Mouse (Mus musculus): ENCODE measurements around the gene Mpz. TPM values are rescaled to one million over a fixed set of nuclear protein-coding genes. Genes with fewer than 3 reads are reported as not detected.

Mpz gene
- total RNA-seq, 1 experiment, result 0.36 TPM

DNA sequence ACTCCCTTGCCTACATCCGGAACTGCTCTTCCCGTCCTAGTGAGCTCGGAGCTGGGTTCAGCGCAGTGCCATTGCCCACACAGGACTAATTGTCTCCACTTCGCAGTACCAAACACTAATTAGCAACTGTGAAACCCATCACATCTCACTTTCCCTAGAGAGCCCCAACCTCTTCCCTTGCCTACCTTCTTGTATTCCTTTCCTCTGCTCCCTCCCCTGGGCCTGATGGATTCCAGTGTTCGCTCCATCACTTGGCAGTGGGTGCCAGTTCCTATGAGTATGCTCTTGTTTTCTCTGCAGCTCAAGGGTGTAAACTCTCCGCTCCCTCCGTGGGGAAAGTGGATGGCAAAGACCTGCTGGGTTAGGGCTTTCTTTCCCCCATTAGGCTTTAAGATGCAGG lies 35.1 kb downstream of the Mpz start:
- no peak overlapping the region for H3K4me3 ChIP-seq (ENCODE audit: insufficient read depth in 1 of 2, low read depth in 1 of 2, low read length in 2 of 2, poor library complexity in 1 of 2, severe bottlenecking in 1 of 2)
- in situ Hi-C loops (cut with MboI; ENCODE audit: low sequenced_read_pairs in 2 of 2, unreplicated experiment in 2 of 2), result no loop called here
- H3K27ac ChIP-seq (ENCODE audit: insufficient read depth, low read depth, low read length, poor library complexity, severe bottlenecking), result no peak overlapping the region
- TF ChIP-seq CHD2 (IDR thresholded peaks at IDR 0.05; ENCODE audit: low read depth, low read length), result no peak
- no peak for TF ChIP-seq HCFC1 (IDR thresholded peaks at IDR 0.05; ENCODE audit: borderline replicate concordance, insufficient read depth, low read length)
- TF ChIP-seq ZC3H11A (IDR thresholded peaks at IDR 0.05; ENCODE audit: borderline replicate concordance, low read depth, low read length), result no peak
- no peak for TF ChIP-seq ZNF384 (IDR thresholded peaks at IDR 0.05; ENCODE audit: low read depth, low read length)
- no peak for TF ChIP-seq MAFK (IDR thresholded peaks at IDR 0.05; ENCODE audit: insufficient read depth, low read depth, low read length)
- H3K9me3 ChIP-seq (ENCODE audit: control insufficient read depth, insufficient read depth, low read depth, low read length), result no peaks in the 10 kb centered on the region
- no peak overlapping the region for H3K9ac ChIP-seq (ENCODE audit: insufficient read depth, low read depth, low read length, poor library complexity, severe bottlenecking)
- no peaks in the 10 kb centered on the region for H3K36me3 ChIP-seq (ENCODE audit: control insufficient read depth, insufficient read depth, low read length, poor library complexity, severe bottlenecking)
- DNase-seq (ENCODE audit: low read depth, low spot score), result no peak
- peaks cover 9 to 18% of the 10 kb centered on the region in 2 experiments for H3K4me1 ChIP-seq (ENCODE audit: control insufficient read depth in 2 of 2, insufficient read depth in 2 of 2, low read length in 2 of 2, poor library complexity in 1 of 2)

DNA sequence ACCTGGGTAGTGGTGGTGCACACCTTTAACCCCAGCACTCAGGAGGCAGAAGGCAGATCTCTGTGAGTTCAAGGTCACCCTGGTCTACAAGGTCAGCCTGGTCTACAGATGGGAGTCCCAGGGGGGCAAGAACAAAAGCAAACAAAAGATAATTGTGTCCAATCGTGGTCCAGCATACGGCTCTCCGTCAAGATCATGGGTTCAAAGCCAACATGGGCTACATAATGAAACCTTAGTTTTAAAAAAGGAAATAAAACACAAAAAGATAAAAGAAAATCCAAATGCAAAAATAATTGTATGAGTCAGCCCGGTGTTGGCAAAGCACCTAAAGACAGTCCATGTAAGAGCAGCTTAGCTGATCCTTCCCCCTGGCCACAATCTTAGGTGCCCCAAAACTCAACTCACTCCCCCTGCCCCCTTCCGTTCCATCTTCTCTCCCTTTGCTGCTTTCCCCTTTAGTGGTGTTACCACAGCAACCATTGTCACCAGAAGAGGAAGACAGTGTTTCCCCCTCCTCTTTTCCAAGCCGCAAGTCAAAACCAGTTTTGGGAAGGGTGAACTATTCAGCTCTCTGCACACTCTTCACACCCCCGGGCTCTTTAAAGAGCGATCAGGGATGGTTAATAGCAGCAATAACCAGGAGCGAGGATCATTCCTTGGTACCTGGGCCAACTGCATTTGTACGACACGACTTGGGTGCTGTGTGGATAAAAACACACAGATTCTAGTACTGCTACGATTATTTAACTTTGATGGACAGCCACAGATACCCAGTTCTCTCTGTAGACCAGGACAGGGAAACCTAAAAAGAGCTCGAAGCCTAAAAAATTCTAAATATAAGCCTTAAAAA lies 37.6 kb downstream of the Mpz start:
- H3K27ac ChIP-seq (ENCODE audit: insufficient read depth, low read depth, low read length, poor library complexity, severe bottlenecking), result no peak overlapping the region
- in situ Hi-C loops (cut with MboI; ENCODE audit: low sequenced_read_pairs in 2 of 2, unreplicated experiment in 2 of 2), result no loop called here
- peaks cover 9 to 18% of the 10 kb centered on the region in 2 experiments for H3K4me1 ChIP-seq (ENCODE audit: control insufficient read depth in 2 of 2, insufficient read depth in 2 of 2, low read length in 2 of 2, poor library complexity in 1 of 2)
- DNase-seq (ENCODE audit: low read depth, low spot score), result no peak
- H3K36me3 ChIP-seq (ENCODE audit: control insufficient read depth, insufficient read depth, low read length, poor library complexity, severe bottlenecking), result no peaks in the 10 kb centered on the region
- no peaks in the 10 kb centered on the region for H3K9me3 ChIP-seq (ENCODE audit: control insufficient read depth, insufficient read depth, low read depth, low read length)
- H3K4me3 ChIP-seq (ENCODE audit: insufficient read depth in 1 of 2, low read depth in 1 of 2, low read length in 2 of 2, poor library complexity in 1 of 2, severe bottlenecking in 1 of 2), result no peak overlapping the region
- TF ChIP-seq ZNF384 (IDR thresholded peaks at IDR 0.05; ENCODE audit: low read depth, low read length), result no peak
- no peak for TF ChIP-seq CHD2 (IDR thresholded peaks at IDR 0.05; ENCODE audit: low read depth, low read length)
- no peak for TF ChIP-seq HCFC1 (IDR thresholded peaks at IDR 0.05; ENCODE audit: borderline replicate concordance, insufficient read depth, low read length)
- TF ChIP-seq ZC3H11A (IDR thresholded peaks at IDR 0.05; ENCODE audit: borderline replicate concordance, low read depth, low read length), result no peak
- no peak for TF ChIP-seq MAFK (IDR thresholded peaks at IDR 0.05; ENCODE audit: insufficient read depth, low read depth, low read length)
- H3K9ac ChIP-seq (ENCODE audit: insufficient read depth, low read depth, low read length, poor library complexity, severe bottlenecking), result no peak overlapping the region

DNA sequence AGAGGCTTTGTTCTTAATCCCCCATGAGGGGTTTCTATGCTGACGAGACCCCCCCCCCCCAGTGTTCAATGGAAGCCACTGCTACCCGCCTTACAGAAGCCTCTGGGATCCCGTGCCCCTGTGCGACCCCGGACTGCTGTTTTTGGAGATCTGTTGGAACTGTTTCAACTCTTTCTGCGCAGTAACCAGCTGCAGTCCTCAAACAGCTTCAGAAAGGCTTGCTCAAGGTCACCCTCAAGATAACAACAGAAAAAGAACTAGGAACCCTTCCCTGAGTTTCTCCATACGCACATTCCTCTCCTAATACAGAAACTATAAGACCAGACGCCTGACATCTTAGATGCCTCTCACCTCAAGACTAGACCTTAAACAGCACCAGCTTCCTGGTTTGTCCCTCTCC lies 38.5 kb downstream of the Mpz start:
- peaks cover 9 to 18% of the 10 kb centered on the region in 2 experiments for H3K4me1 ChIP-seq (ENCODE audit: control insufficient read depth in 2 of 2, insufficient read depth in 2 of 2, low read length in 2 of 2, poor library complexity in 1 of 2)
- H3K4me3 ChIP-seq (ENCODE audit: insufficient read depth in 1 of 2, low read depth in 1 of 2, low read length in 2 of 2, poor library complexity in 1 of 2, severe bottlenecking in 1 of 2), result no peak overlapping the region
- no peak overlapping the region for H3K9ac ChIP-seq (ENCODE audit: insufficient read depth, low read depth, low read length, poor library complexity, severe bottlenecking)

DNA sequence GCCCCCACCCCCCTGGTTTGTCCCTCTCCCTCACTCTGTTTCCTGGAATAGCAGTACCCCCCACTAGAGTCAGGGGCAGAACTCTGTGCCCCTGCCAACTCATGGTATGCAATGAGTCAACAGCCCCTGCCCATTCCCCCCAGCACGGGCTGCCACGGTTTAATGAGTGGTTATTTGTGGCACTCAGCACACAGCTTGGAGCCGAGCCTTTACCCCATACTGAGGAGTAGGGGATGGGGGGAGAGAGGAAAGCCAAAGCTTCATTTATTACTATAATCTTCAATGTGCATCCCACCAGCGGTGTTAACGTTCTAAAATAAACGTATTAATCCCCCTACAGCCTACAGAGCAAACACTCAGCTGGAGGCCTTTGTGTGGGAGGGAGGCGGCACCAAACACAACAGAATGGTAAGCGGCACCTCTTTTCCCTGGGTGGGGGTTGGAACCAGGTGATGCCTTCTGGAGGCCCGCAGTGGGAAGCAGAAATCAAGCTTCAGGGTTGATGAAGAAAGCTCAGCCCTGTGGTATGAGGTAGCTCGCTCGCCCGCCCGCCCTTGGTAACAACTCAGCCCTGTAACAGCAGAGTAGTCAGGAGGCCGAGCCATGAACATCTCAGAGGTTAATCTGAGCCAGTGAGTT lies 39.1 kb downstream of the Mpz start:
- H3K9me3 ChIP-seq (ENCODE audit: control insufficient read depth, insufficient read depth, low read depth, low read length), result no peaks in the 10 kb centered on the region
- H3K4me1 ChIP-seq (ENCODE audit: control insufficient read depth in 2 of 2, insufficient read depth in 2 of 2, low read length in 2 of 2, poor library complexity in 1 of 2), result peaks cover 9 to 18% of the 10 kb centered on the region in 2 experiments
- no peak overlapping the region for H3K9ac ChIP-seq (ENCODE audit: insufficient read depth, low read depth, low read length, poor library complexity, severe bottlenecking)
- no peak for DNase-seq (ENCODE audit: low read depth, low spot score)
- no peaks in the 10 kb centered on the region for H3K36me3 ChIP-seq (ENCODE audit: control insufficient read depth, insufficient read depth, low read length, poor library complexity, severe bottlenecking)
- no peak overlapping the region for H3K27ac ChIP-seq (ENCODE audit: insufficient read depth, low read depth, low read length, poor library complexity, severe bottlenecking)
- TF ChIP-seq ZNF384 (IDR thresholded peaks at IDR 0.05; ENCODE audit: low read depth, low read length), result no peak
- no peak for TF ChIP-seq HCFC1 (IDR thresholded peaks at IDR 0.05; ENCODE audit: borderline replicate concordance, insufficient read depth, low read length)
- no peak for TF ChIP-seq ZC3H11A (IDR thresholded peaks at IDR 0.05; ENCODE audit: borderline replicate concordance, low read depth, low read length)
- no peak for TF ChIP-seq CHD2 (IDR thresholded peaks at IDR 0.05; ENCODE audit: low read depth, low read length)
- TF ChIP-seq MAFK (IDR thresholded peaks at IDR 0.05; ENCODE audit: insufficient read depth, low read depth, low read length), result no peak
- peak overlapping the region in 1 of 2 experiments; percentile 26; a peak in 1 of 4 replicates for H3K4me3 ChIP-seq (ENCODE audit: insufficient read depth in 1 of 2, low read depth in 1 of 2, low read length in 2 of 2, poor library complexity in 1 of 2, severe bottlenecking in 1 of 2)
- in situ Hi-C loops (cut with MboI; ENCODE audit: low sequenced_read_pairs in 2 of 2, unreplicated experiment in 2 of 2), result no loop called here

More for the DNA sequence above, 38.5 kb downstream of the Mpz start:
- H3K27ac ChIP-seq (ENCODE audit: insufficient read depth, low read depth, low read length, poor library complexity, severe bottlenecking), result no peak overlapping the region; the same call in 1 of the 2 replicates
- H3K36me3 ChIP-seq (ENCODE audit: control insufficient read depth, insufficient read depth, low read length, poor library complexity, severe bottlenecking), result no peaks in the 10 kb centered on the region
- in situ Hi-C loops (cut with MboI; ENCODE audit: low sequenced_read_pairs in 2 of 2, unreplicated experiment in 2 of 2), result no loop called here
- DNase-seq (ENCODE audit: low read depth, low spot score), result no peak
- TF ChIP-seq CHD2 (IDR thresholded peaks at IDR 0.05; ENCODE audit: low read depth, low read length) (no peak), ZC3H11A (IDR thresholded peaks at IDR 0.05; ENCODE audit: borderline replicate concordance, low read depth, low read length) (no peak), HCFC1 (IDR thresholded peaks at IDR 0.05; ENCODE audit: borderline replicate concordance, insufficient read depth, low read length) (no peak), MAFK (IDR thresholded peaks at IDR 0.05; ENCODE audit: insufficient read depth, low read depth, low read length) (no peak), ZNF384 (IDR thresholded peaks at IDR 0.05; ENCODE audit: low read depth, low read length) (no peak)
- no peaks in the 10 kb centered on the region for H3K9me3 ChIP-seq (ENCODE audit: control insufficient read depth, insufficient read depth, low read depth, low read length)
